Mouse (Mus musculus): ENCODE measurements around the gene Midn.

GRCm38 (mm10) chr10:80154384-80154783 lies 6.3 kb downstream of the Midn start:
- TF ChIP-seq CTCF (IDR thresholded peaks at IDR 0.05; ENCODE audit: control insufficient read depth, insufficient read depth, insufficient replicate concordance, low read depth, low read length) = no peak
- no peak for TF ChIP-seq POLR2A (IDR thresholded peaks at IDR 0.05; ENCODE audit: control insufficient read depth, low read depth, low read length)

Data from testis, adult 2 months (tissue).